Mouse (Mus musculus) liver, embryonic 16.5 days (tissue): Measurements from ENCODE around the gene Prrt2. TPM values are rescaled to one million over a fixed set of nuclear protein-coding genes. Genes with fewer than 3 reads are reported as not detected.

Experiments used
- ATAC-seq: fragments of 200-750 bp; cut with Nextera tagmentation; 2 replicates; pipeline ENCODE4 v1.8.0; 2017; ENCODE audit warnings: low read depth, mild to moderate bottlenecking, moderate number of reproducible peaks, moderate library complexity
- H3K27ac ChIP-seq: fragments of 300-500 bp; sonication (generic); 2 replicates; pipeline ENCODE4 v1.5.1; 2014; ENCODE audit warnings: mild to moderate bottlenecking, low read length
- H3K27me3 ChIP-seq: fragments of 300-500 bp; sonication (generic); 2 replicates; pipeline ENCODE4 v1.6.1; 2014; ENCODE audit warnings: low read depth, low read length, mixed read lengths; ENCODE audit not compliant: control insufficient read depth, insufficient read depth
- H3K36me3 ChIP-seq: fragments of 300-500 bp; sonication (generic); 2 replicates; pipeline ENCODE4 v1.6.1; 2014; ENCODE audit warnings: mild to moderate bottlenecking; ENCODE audit not compliant: control insufficient read depth, insufficient read depth
- H3K4me1 ChIP-seq: fragments of 300-500 bp; sonication (generic); 2 replicates; pipeline ENCODE4 v1.6.1; 2014; ENCODE audit warnings: low read depth, low read length, mixed read lengths; ENCODE audit not compliant: control insufficient read depth
- H3K4me2 ChIP-seq: fragments of 300-500 bp; sonication (generic); 2 replicates; pipeline ENCODE4 v1.6.1; 2014; ENCODE audit warnings: low read depth, low read length, mixed read lengths
- H3K4me3 ChIP-seq: fragments of 300-500 bp; sonication (generic); 2 replicates; pipeline ENCODE4 v1.5.1; 2014; ENCODE audit warnings: low read depth, mild to moderate bottlenecking, low read length
- H3K9ac ChIP-seq: fragments of 300-500 bp; sonication (generic); 2 replicates; pipeline ENCODE4 v1.6.1; 2014; ENCODE audit warnings: low read depth, low read length
- H3K9me3 ChIP-seq: fragments of 300-500 bp; sonication (generic); replicated peaks from 2 replicates; pipeline ENCODE4 v1.6.1; 2016; ENCODE audit warnings: low read length; ENCODE audit not compliant: control insufficient read depth
- WGBS: fragments of 180-500 bp; shearing (Covaris S2); extraction: QIAGEN DNeasy Blood & Tissue Kit; methylation state at CpG from one replicate; pipeline ENCODE4 v1.1.7; 2014; ENCODE audit not compliant: insufficient replicate concordance; 5-methylcytosine and 5-hydroxymethylcytosine counted together
- polyA plus RNA-seq: library from polyadenylated mRNA; unstranded; fragments of >200 nt; fragmentation: Nextera tagmentation; extraction: Ambion mirVana; gene quantifications from 2 replicates; pipeline ENCODE4 v1.2.1, GENCODE M21; 2015

The Prrt2 gene
- polyA plus RNA-seq, 1 experiment from 2014 or later, result 0.24 TPM

DNA sequence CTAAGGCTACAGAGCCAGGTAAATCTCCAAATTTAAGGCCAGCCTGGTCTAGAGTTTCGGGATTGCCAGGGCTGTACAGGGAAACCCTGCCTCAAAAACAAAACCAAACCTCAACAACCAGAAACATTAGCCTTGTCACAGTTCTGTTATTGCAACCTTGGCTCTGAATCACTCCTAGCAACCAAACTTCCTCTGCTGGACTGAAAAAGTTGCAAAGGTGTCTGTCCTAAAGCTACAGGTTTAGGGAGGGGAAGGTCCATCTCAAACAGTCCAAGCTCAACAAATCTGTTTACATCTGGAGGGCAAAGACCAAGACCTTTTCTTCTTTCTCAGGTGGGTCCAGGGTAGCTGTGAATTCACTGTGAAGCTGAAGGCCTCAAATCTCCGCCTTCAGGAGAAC is 10.0 kb downstream of the Prrt2 start:
- no peak for ATAC-seq
- H3K4me1 ChIP-seq, result peaks cover 50% of the 10 kb centered on the region

DNA sequence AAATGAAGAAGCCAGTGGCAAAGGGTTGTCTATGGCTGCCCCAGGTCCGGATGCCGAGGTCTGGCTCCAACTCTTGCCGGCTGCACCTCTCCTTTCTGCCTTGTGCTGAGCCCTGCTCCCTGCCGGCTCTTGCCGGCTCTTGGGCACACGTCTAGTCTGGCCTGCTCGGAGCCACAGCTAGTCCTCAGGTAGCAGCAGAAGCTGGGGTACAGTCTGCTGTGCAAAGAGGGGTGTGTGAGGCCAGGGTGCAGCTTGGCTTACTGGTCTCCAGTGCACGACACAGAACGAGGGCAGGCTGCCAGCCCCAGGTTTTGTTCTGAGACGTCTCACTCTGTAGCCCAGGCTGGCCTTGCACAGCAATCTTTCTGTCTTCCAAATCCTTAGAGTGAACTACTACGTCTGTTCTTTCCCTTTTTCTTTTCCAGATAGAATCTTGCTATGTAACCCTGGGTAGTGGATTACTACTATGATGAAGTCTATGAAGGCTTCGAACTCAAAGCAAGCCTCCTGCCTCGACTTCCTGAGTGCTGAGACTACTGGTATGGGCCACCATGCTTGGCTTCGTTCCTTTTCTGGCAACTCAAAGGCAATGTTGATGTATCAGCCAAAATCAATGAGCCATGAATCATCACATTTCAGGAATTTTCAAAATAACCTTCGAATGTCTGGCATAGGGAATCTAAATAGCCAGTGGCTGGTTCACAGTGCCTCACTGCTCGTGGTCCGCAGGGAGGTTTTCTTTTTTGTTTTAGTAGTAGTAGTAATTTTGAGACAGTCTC is 11.5 kb downstream of the Prrt2 start:
- no peak for ATAC-seq
- Histone ChIP-seq H3K9ac (peak overlapping the region; percentile 10; the same call in 1 of the 2 replicates), H3K4me2 (0 out of 2 replicates have a peak overlapping the region, but pooled peaks have one; percentile 49), H3K36me3 (peaks cover 6% of the 10 kb centered on the region; the same call in 1 of the 2 replicates), H3K27ac (peak overlapping the region; percentile 87), H3K4me3 (no peak overlapping the region), H3K4me1 (peaks cover 37% of the 10 kb centered on the region), H3K9me3 (no peaks in the 10 kb centered on the region), H3K27me3 (no peaks in the 10 kb centered on the region)
- WGBS, result 76% methylated on average over 17 of the region's 17 CpGs

More for the DNA sequence above, 10.0 kb downstream of the Prrt2 start:
- H3K9me3 ChIP-seq, result no peaks in the 10 kb centered on the region
- 74% methylated on average over 2 of the region's 2 CpGs for WGBS
- H3K27me3 ChIP-seq, result no peaks in the 10 kb centered on the region
- H3K4me3 ChIP-seq, result no peak overlapping the region
- H3K4me2 ChIP-seq, result no peak overlapping the region
- no peak overlapping the region for H3K27ac ChIP-seq
- H3K9ac ChIP-seq, result no peak overlapping the region
- peaks cover 9% of the 10 kb centered on the region; the same call in 1 of the 2 replicates for H3K36me3 ChIP-seq

DNA sequence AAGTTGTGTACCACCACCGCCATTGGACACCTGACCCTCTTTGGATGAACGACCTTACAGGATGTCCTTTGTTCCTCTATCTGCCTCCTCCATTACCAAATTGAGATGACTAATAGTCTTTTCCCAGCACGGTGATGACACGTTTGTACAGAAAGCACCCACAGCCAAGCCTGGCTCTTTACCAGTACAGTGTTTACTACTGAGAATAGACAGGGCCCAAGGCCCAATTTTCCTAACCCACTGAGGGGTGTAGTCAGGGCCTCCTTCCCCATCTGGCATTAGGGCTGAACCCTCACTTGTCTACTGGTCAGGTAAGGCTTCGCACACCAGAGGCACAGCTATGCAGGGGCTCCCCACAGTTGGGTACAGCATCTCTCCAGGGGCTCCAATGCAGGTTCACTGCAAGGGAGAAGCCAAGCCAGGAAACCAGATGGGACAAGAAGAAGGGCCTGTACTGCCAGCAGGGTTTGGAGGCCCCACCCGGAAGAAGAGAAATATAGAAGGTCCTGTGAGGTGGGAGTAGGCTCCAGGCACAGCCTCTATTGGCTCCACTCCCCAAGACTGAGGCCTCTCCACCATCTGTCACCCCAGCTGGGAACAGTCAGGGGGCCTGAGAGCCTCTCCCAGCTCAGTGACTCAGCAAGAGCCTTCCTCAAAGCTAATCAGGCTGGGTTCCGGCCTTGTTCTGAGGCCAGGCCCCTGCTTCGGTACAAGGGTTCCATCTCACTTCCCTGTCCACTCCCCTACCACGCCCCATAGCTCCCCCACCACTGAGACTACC is 12.6 kb downstream of the Prrt2 start:
- Histone ChIP-seq H3K4me3 (no peak overlapping the region), H3K9me3 (no peaks in the 10 kb centered on the region), H3K4me2 (peak overlapping the region; percentile 49), H3K4me1 (peaks cover 28% of the 10 kb centered on the region), H3K9ac (peak overlapping the region; percentile 54), H3K27me3 (no peaks in the 10 kb centered on the region), H3K36me3 (peaks cover 5% of the 10 kb centered on the region; the same call in 1 of the 2 replicates), H3K27ac (peak overlapping the region; percentile 87)
- WGBS, result 33% methylated on average over 9 of the region's 9 CpGs
- peak; percentile 92 for ATAC-seq

DNA sequence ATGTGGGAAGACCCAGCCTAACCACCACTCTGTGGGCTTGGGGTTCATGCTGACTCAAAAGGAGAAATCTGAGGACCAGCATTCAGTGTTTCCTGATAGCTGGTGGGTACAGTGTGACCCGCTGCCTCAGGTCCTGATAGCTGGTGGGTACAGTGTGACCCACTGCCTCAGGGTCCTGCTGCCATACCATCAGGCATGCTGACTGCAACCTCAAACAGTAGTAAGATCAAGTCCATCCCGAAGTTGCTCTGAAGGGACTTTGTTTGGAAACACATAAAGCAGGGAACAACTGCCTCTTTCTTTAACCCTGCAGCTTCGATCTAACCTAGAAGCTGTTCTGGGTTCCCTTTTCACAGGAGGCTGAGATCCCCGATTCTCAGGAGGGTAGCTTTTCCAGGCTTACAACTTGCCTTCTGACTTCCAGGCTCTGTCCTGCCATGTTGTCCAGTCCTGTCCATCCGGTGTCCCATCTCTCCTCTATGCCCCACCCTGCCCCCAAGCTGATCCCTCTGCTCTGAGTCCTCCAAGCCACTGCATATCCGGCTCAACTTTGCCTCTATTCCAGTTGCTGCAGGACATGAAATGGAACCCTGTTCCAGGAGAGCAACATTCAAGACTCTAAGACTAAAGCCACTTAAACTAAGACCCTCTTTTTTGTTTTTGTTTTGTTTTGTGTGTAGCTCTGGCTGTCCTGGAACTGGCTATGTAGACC is 13.5 kb downstream of the Prrt2 start:
- H3K9me3 ChIP-seq, result no peaks in the 10 kb centered on the region
- no peak overlapping the region for H3K27ac ChIP-seq
- H3K4me1 ChIP-seq, result peaks cover 25% of the 10 kb centered on the region
- no peak overlapping the region for H3K9ac ChIP-seq
- H3K27me3 ChIP-seq, result no peaks in the 10 kb centered on the region
- WGBS, result 80% methylated on average over 6 of the region's 6 CpGs
- H3K36me3 ChIP-seq, result no peaks in the 10 kb centered on the region
- no peak for ATAC-seq
- H3K4me2 ChIP-seq, result no peak overlapping the region
- H3K4me3 ChIP-seq, result no peak overlapping the region

DNA sequence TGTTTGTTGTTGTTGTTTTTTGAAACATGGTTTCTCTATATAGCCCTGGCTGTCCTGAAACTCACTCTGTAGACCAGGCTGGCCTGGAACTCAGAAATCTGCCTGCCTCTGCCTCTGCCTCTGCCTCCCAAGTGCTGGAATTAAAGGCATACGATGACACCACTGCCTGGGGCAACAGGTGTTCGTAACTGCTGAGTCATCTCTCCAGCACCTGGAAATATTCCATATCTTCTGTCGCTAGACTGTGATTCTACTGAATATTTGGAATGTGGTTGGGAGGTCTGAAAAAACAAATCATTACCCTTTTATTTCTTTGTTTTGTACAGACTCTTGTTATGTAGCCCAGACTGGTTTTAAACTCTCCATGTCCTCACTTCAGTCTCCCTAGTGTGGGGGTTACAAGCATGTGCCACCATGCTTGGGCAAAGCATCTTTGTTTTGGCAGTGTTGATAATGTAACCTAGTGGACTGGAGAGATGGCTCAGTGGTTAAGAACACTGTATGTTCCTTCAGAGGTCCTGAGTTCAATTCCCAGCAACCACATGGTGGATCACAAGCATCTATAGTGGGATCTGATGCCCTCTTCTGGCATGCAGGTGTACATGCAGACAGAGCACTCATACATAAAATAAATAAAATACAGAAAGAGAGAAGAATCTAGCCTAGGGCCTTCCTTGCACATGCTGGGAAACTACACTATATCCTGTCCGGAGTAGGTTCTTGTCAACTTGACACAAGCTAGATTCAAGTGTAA is 16.7 kb downstream of the Prrt2 start:
- Histone ChIP-seq H3K9me3 (no peaks in the 10 kb centered on the region), H3K9ac (no peak overlapping the region), H3K27me3 (no peaks in the 10 kb centered on the region), H3K27ac (no peak overlapping the region), H3K4me1 (peaks cover 20% of the 10 kb centered on the region), H3K36me3 (no peaks in the 10 kb centered on the region), H3K4me2 (no peak overlapping the region), H3K4me3 (no peak overlapping the region)
- no peak for ATAC-seq
- 82% methylated on average over 4 of the region's 4 CpGs for WGBS

DNA sequence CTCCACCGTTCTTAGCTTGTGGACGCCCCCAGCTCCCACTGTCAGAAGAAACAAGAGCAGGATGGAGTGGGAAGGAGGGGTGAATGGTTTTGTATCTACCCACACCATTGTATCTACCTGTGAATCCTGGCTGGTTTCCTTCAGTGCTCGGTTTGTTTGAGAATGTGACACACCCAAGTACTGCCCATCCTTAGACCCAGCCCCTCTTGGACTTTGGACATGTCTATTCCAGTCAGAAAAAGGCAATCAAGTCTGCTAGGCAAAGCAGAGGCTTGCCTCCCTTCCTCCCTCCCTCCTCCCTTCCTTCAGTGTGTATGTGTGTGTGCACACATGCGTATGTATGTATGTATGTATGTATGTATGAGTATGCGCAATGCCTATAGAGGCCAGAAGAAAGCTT is 17.4 kb downstream of the Prrt2 start:
- Histone ChIP-seq H3K9ac (no peak overlapping the region), H3K27ac (no peak overlapping the region), H3K36me3 (no peaks in the 10 kb centered on the region), H3K27me3 (no peaks in the 10 kb centered on the region), H3K4me1 (peaks cover 13% of the 10 kb centered on the region), H3K4me3 (no peak overlapping the region), H3K9me3 (no peaks in the 10 kb centered on the region), H3K4me2 (no peak overlapping the region)
- ATAC-seq, result no peak
- 70% methylated on average over 5 of the region's 5 CpGs for WGBS

DNA sequence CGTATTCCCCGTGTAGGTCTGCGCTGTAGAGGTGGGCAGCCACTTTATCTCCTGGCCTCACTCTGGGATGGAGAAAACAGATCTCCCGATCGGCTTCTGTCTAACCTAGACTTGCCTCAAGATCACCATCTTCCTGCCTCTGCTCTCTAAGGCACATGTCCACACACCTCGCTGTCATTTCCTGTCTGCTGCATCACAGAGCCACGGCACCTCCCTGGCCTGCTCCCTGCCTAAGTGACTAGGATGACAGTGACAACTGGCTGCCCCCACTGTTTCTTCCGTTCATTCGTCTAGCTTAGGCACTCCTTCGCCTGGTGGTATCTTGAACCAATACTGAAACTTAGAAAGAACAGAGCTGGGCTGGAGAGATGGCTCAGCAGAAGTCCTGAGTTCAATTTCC is 21.4 kb downstream of the Prrt2 start:
- no peak for ATAC-seq
- Histone ChIP-seq H3K27ac (no peak overlapping the region), H3K9ac (no peak overlapping the region), H3K4me1 (no peaks in the 10 kb centered on the region), H3K27me3 (no peaks in the 10 kb centered on the region), H3K9me3 (no peaks in the 10 kb centered on the region), H3K4me3 (no peak overlapping the region), H3K4me2 (no peak overlapping the region), H3K36me3 (no peaks in the 10 kb centered on the region)
- 52% methylated on average over 10 of the region's 10 CpGs for WGBS

DNA sequence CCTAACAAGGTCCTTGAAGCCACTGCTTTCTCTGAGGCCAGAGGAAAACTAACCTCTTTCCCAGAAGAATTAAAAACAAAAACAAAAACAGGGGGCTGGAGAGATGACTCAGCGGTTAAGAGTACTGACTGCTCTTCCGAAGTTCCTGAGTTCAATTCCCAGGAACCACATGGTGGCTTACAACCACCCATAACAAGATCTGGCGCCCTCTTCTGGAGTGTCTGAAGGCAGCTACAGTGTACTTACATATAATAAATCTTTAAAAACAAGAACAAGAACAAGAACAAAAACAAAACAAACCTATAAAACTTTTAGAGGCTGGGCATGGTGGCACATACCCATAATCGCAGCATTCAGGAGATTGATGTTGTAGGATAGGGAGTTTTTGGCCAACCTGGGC is 24.6 kb downstream of the Prrt2 start:
- Histone ChIP-seq H3K4me2 (no peak overlapping the region), H3K27ac (no peak overlapping the region), H3K27me3 (no peaks in the 10 kb centered on the region), H3K4me1 (no peaks in the 10 kb centered on the region), H3K4me3 (no peak overlapping the region), H3K9me3 (no peaks in the 10 kb centered on the region), H3K36me3 (no peaks in the 10 kb centered on the region), H3K9ac (no peak overlapping the region)
- 74% methylated on average over 4 of the region's 4 CpGs for WGBS
- no peak for ATAC-seq
